Mouse (Mus musculus): Measurements from ENCODE around the gene 4930519P11Rik.

GRCm38 (mm10) chr2:154638521-154638920, 25.3 kb upstream of the 4930519P11Rik start:
- peak; percentile 25 to 57 (median 46); a peak in 5 of 6 replicates for TF ChIP-seq CTCF (IDR thresholded peaks at IDR 0.05 in 2 of 3, conservative IDR thresholded peaks at IDR 0.05 in 1 of 3; ENCODE audit: control insufficient read depth in 1 of 3, insufficient read depth in 1 of 3, low read depth in 2 of 3, low read length in 3 of 3, poor library complexity in 1 of 3, severe bottlenecking in 1 of 3)
- no peak for TF ChIP-seq TCF12 (IDR thresholded peaks at IDR 0.05; ENCODE audit: low read depth, low read length)
- no peak for TF ChIP-seq GABPA (IDR thresholded peaks at IDR 0.05; ENCODE audit: low read depth, low read length)
- TF ChIP-seq EP300 (IDR thresholded peaks at IDR 0.05; ENCODE audit: low read depth in 1 of 2, low read length in 2 of 2) = no peak
- no peak for TF ChIP-seq USF2 (IDR thresholded peaks at IDR 0.05; ENCODE audit: borderline replicate concordance in 1 of 2, insufficient read depth in 1 of 2, low read depth in 1 of 2, low read length in 2 of 2)
- no peak for TF ChIP-seq POLR2A (IDR thresholded peaks at IDR 0.05; ENCODE audit: control insufficient read depth in 1 of 2, insufficient read depth in 1 of 2, low read depth in 1 of 2, low read length in 2 of 2, poor library complexity in 1 of 2)
- TF ChIP-seq USF1 (IDR thresholded peaks at IDR 0.05; ENCODE audit: low read depth, low read length) = no peak
- TF ChIP-seq MAX (IDR thresholded peaks at IDR 0.05; ENCODE audit: low read length) = no peak
- peak; percentile 42 for TF ChIP-seq SMC3 (IDR thresholded peaks at IDR 0.05; ENCODE audit: low read depth, low read length)
- TF ChIP-seq POLR2AphosphoS5 (IDR thresholded peaks at IDR 0.05; ENCODE audit: borderline replicate concordance, low read depth, low read length) = no peak
- TF ChIP-seq RCOR1 (IDR thresholded peaks at IDR 0.05; ENCODE audit: low read depth, low read length) = no peak
- TF ChIP-seq ZNF384 (IDR thresholded peaks at IDR 0.05; ENCODE audit: low read depth, low read length) = no peak

Data from MEL (cell line).